Mouse (Mus musculus) heart, adult 2 months (tissue): ENCODE data around the gene Aarsd1. TPM values are rescaled to one million over a fixed set of nuclear protein-coding genes. Genes with fewer than 3 reads are reported as not detected.
"Not testable (repeated sequence)": the region's sequence is repeated elsewhere in the genome, so short reads cannot be mapped to it uniquely, and the experiment has no call there.

ENCODE experiments used
- DNase-seq, 2 experiments: peaks; one replicate each; pipeline ENCODE4 v3.0.0; 2021
- H3K27ac ChIP-seq: fragments of 200-600 bp; 2 replicates; pipeline ENCODE4 v1.8.1; 2022
- H3K27me3 ChIP-seq: fragments of 200-500 bp; 2 replicates; pipeline ENCODE4 v1.6.1; 2012; ENCODE audit warnings: mild to moderate bottlenecking, low read length, inconsistent platforms, mixed read lengths; ENCODE audit not compliant: control insufficient read depth, insufficient read depth
- H3K36me3 ChIP-seq: fragments of 200-500 bp; 2 replicates; pipeline ENCODE4 v1.6.1; 2012; ENCODE audit warnings: low read length, inconsistent platforms; ENCODE audit not compliant: control insufficient read depth, insufficient read depth
- H3K4me1 ChIP-seq: fragments of 200-500 bp; 2 replicates; pipeline ENCODE4 v1.6.1; 2011; ENCODE audit warnings: low read length; ENCODE audit not compliant: control insufficient read depth, insufficient read depth
- H3K4me3 ChIP-seq: fragments of 200-600 bp; 2 replicates; pipeline ENCODE4 v1.8.1; 2022
- H3K79me2 ChIP-seq: fragments of 200-500 bp; replicated peaks from 2 replicates; pipeline ENCODE4 v1.6.1; 2012; ENCODE audit warnings: mild to moderate bottlenecking, inconsistent platforms, low read length, moderate library complexity, mixed read lengths; ENCODE audit not compliant: control insufficient read depth, insufficient read depth
- H3K9ac ChIP-seq: fragments of 200-500 bp; 2 replicates; pipeline ENCODE4 v1.6.1; 2012; ENCODE audit warnings: low read depth, mild to moderate bottlenecking, control low read depth, inconsistent platforms, low read length, mixed read lengths
- CTCF ChIP-seq: fragments of 200-600 bp; IDR thresholded peaks from 2 replicates; pipeline ENCODE4 v1.8.1; 2022; ENCODE audit warnings: antibody characterized with exemption, mild to moderate bottlenecking, moderate library complexity
- EP300 ChIP-seq: fragments of 200-500 bp; IDR thresholded peaks from 2 replicates; pipeline ENCODE4 v1.6.1; 2011; ENCODE audit warnings: low read depth, low read length, control low read depth; ENCODE audit not compliant: insufficient read depth
- POLR2A ChIP-seq: fragments of 200-500 bp; IDR thresholded peaks from 2 replicates; pipeline ENCODE4 v1.6.1; 2011; ENCODE audit warnings: mild to moderate bottlenecking, low read depth, low read length, control low read depth; ENCODE audit not compliant: insufficient read depth
- WGBS: fragments of 180-500 bp; shearing (Covaris S2); methylation state at CpG from one replicate; pipeline ENCODE4 v1.1.7; 2018; 5-methylcytosine and 5-hydroxymethylcytosine counted together
- intact Hi-C: fragments of 180-260 bp; cut with DNase I; formaldehyde crosslinking; loops from one replicate; pipeline ENCODE4 v1.15.1; 2025
- polyA plus RNA-seq: library from polyadenylated mRNA; depleted of rRNA; stranded (reverse); fragments of >200 nt; gene quantifications from 2 replicates; pipeline ENCODE4 v1.2.3, GENCODE M21; 2012
- total RNA-seq, 2 experiments: library from RNA; stranded (reverse); gene quantifications; 2 replicates each; pipeline ENCODE4 v1.2.3; 2021

The Aarsd1 gene
- total and polyA plus RNA-seq, 3 experiments, result 19.5 to 23.4 (median 23.0) TPM

GRCm38 (mm10) chr11:101448899-101449298 lies 31.5 kb upstream of the Aarsd1 start:
- TF ChIP-seq POLR2A (no peak), CTCF (no peak), EP300 (no peak)
- H3K36me3 ChIP-seq, result peaks cover 13% of the 10 kb centered on the region
- peak overlapping the region; percentile 90 for H3K27ac ChIP-seq
- peak in 1 of 2 experiments; percentile 28 for DNase-seq
- peaks cover 3% of the 10 kb centered on the region; the same call in 1 of the 2 replicates for H3K79me2 ChIP-seq
- WGBS, result 57% methylated on average over 4 of the region's 4 CpGs
- H3K4me3 ChIP-seq, result peak overlapping the region; percentile 68
- H3K27me3 ChIP-seq, result no peaks in the 10 kb centered on the region
- intact Hi-C loops, result loop anchor here (2.0 kb wide), 1 partner anchor 16 kb away; the partner anchor contains the start of gene Rnd2
- peak overlapping the region; percentile 69 for H3K9ac ChIP-seq
- peaks cover 8% of the 10 kb centered on the region for H3K4me1 ChIP-seq

- H3K79me2 ChIP-seq, result 0 out of 2 replicates have a peak, but pooled peaks cover 1% of the 10 kb centered on the region
- no peak for TF ChIP-seq CTCF
- TF ChIP-seq POLR2A, result peak; percentile 99
- peak; percentile 79 for TF ChIP-seq EP300
- 3% methylated on average over 10 of the region's 10 CpGs for WGBS
- peak; percentile 83 to 89 for DNase-seq
- peak within 1 kb of the TSS; percentile 69 for H3K9ac ChIP-seq
- no peaks in the 10 kb centered on the region for H3K27me3 ChIP-seq
- H3K36me3 ChIP-seq, result peaks cover 18% of the 10 kb centered on the region
- intact Hi-C loops, result loop anchor here (2.0 kb wide), 1 partner anchor 16 kb away; the partner anchor contains the start of gene Rnd2
- peak within 1 kb of the TSS; percentile 68 for H3K4me3 ChIP-seq
- H3K27ac ChIP-seq, result peak within 1 kb of the TSS; percentile 90
- peaks cover 8% of the 10 kb centered on the region for H3K4me1 ChIP-seq
Measured at GRCm38 (mm10) chr11:101448274-101448746, 30.9 kb upstream of the Aarsd1 start, which contains the start of gene Ifi35. TSS of gene Ifi35 (plus strand) at chr11:101448407.

- no peak for DNase-seq
- no peaks in the 10 kb centered on the region for H3K27me3 ChIP-seq
- peaks cover 1% of the 10 kb centered on the region; the same call in 1 of the 2 replicates for H3K79me2 ChIP-seq
- WGBS, result 87% methylated on average over 5 of the region's 5 CpGs
- intact Hi-C loops, result loop anchor here (2.0 kb wide), 1 partner anchor 17 kb away; the partner anchor contains the start of gene Rnd2
- no peak overlapping the region for H3K9ac ChIP-seq
- peaks cover 22% of the 10 kb centered on the region for H3K36me3 ChIP-seq
- H3K27ac ChIP-seq, result peak overlapping the region; percentile 90
- peaks cover 8% of the 10 kb centered on the region for H3K4me1 ChIP-seq
- TF ChIP-seq POLR2A, result no peak
- TF ChIP-seq EP300, result no peak
- no peak for TF ChIP-seq CTCF
- H3K4me3 ChIP-seq, result no peak overlapping the region
Measured at GRCm38 (mm10) chr11:101447786-101448185, 30.4 kb upstream of the Aarsd1 start.

GRCm38 (mm10) chr11:101446860-101447259 lies 29.4 kb upstream of the Aarsd1 start:
- H3K27ac ChIP-seq, intact Hi-C loops, H3K79me2 ChIP-seq, H3K27me3 ChIP-seq, DNase-seq, H3K9ac ChIP-seq, H3K4me3 ChIP-seq, H3K4me1 ChIP-seq: not testable (repeated sequence)
- peaks cover 22% of the 10 kb centered on the region for H3K36me3 ChIP-seq
- WGBS, result 93% methylated on average over 8 of the region's 8 CpGs

GRCm38 (mm10) chr11:101446319-101446718 lies 28.9 kb upstream of the Aarsd1 start:
- no peak for DNase-seq
- 76% methylated on average over 1 of the region's 1 CpGs for WGBS
- intact Hi-C loops, result no loop called here

GRCm38 (mm10) chr11:101442760-101443159 lies 25.3 kb upstream of the Aarsd1 start:
- no peaks in the 10 kb centered on the region for H3K27me3 ChIP-seq
- no peak for TF ChIP-seq EP300
- no peak for TF ChIP-seq CTCF
- TF ChIP-seq POLR2A, result no peak
- 1% methylated on average over 14 of the region's 14 CpGs for WGBS
- DNase-seq, result no peak
- peaks cover 18% of the 10 kb centered on the region for H3K36me3 ChIP-seq
- intact Hi-C loops, result loop anchor here (5.0 kb wide), 1 partner anchor 355 kb away; the partner anchor contains the start of gene Mlx
- H3K9ac ChIP-seq, result peak overlapping the region; percentile 73
- H3K4me3 ChIP-seq, result peak overlapping the region; percentile 93
- no peaks in the 10 kb centered on the region; the same call in 1 of the 2 replicates for H3K79me2 ChIP-seq
- peaks cover 2% of the 10 kb centered on the region; the same call in 1 of the 2 replicates for H3K4me1 ChIP-seq
- peak overlapping the region; percentile 87 for H3K27ac ChIP-seq

More at GRCm38 (mm10) chr11:101446319-101446718, 28.9 kb upstream of the Aarsd1 start:
- Histone ChIP-seq H3K36me3 (peaks cover 20% of the 10 kb centered on the region), H3K4me3 (no peak overlapping the region), H3K79me2 (no peaks in the 10 kb centered on the region; the same call in 1 of the 2 replicates), H3K4me1 (peaks cover 7% of the 10 kb centered on the region), H3K27ac (no peak overlapping the region), H3K27me3 (no peaks in the 10 kb centered on the region), H3K9ac (no peak overlapping the region)
- no peak for TF ChIP-seq EP300
